Mouse (Mus musculus): ENCODE measurements around the gene Rab15.
"Not testable (repeated sequence)": the region's sequence is repeated elsewhere in the genome, so short reads cannot be mapped to it uniquely, and the experiment has no call there.

The Rab15 gene

DNA sequence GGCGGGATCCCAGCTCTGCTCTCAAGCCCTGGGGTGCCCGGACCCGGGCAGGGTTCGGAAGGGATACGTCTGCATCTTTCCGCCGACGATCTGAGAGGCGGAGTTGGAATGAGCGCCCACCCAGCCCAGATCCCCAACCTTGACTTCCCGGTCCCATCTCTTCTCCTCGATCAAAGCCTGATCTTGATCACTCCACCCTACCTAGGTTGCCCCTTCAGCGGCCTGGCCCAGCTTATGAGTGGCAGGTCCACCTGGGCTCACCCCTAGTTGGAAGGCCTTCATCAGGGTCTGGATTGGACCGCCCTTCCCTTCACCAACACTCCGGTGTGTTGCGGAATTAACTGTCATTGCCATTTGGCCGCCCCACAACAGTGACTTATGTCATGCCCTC, at the start of gene Rab15:
Rab15 (minus strand) TSS at position 258 of the 391 bp plus-strand sequence.
- no peak for DNase-seq (ENCODE audit: low spot score in 2 of 2)

DNA sequence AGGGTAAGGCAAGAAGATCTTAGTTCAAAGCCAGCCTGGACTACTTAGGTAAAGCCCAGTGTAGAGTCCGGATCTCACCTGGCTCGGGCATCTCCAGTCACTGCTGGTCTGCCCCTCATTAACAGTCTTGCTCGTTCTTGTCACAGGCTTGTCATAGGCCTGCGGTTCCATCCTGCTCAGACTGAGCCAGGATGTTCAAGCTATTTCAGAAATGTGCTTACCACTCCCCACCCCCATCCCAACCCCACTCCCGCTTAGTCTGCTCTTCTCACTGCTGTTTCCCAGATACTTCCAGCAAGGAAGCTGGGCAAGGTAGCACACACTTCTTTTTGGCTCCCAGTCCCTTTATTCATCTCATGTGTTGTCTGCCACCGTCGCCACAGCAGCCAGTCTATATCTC, 46.9 kb upstream of the Rab15 start:
- DNase-seq (ENCODE audit: low spot score in 2 of 2): no peak

DNA sequence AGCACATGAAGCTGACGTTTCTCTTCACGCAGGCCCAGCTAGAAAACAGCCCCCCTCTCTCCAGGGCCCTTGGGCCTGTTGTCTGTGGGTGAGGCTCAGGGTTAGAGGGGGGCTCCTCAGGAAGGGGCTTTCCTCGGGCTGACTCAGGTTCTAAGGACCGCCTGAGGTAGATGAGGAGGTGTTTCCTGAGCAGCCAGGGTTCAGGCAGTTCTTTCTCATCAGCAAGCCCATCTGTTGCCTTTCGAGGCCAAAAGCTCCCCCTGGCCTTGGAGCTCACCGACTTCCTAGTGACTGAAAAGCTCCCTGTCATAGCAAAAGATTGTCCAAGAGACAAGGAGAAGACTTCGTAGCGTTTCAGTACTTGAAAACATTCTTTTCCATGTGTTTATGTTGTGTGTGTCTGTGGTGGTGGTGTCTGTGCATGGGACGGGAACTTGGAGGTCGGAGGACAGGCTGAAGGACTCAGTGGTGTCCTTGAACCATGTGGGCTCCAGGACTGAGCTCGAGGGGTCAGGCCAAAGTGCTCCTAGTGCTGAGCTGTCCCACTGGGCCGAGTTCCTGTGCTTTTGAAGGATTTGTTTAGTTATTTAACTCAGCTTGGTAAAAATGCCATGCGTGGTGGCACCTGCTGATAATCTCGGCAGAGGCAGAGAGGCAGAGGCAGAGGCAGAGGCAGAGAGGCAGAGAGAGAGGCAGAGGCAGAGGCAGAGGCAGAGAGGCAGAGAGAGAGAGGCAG, 45.9 kb upstream of the Rab15 start:
- DNase-seq (ENCODE audit: low spot score in 2 of 2): no peak

DNA sequence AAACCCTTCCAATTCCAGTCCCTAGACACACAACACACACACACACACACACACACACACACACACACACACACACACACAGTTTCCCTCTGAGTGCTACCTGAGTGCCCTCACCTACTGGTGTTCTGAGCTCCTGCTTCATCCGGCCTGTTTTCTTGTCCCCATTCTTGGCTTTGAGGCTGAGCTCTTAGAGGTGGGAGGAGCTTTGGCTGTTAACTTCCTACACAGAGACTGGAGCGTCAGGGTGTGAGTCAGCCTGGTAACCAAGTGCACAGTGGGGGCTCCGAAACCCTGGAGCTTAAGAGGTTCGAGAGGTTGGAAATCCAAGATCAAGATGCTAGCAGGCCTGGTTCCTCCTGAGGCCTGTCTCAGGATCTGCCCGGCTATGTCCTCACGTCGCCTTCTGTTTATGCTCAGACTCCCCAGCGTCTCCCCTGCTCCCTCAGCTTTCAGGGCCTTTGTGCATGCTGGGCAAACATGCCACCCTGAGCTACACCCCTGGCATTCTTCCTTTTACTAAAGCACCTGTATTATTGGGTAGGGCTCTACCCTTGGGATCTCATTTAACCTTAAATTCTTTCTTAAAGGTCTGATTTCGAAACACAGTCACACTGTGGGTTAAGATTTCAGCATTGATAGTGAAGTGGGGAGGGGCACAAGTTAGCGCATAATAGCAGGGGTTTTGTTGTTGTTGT, 45.0 kb upstream of the Rab15 start:
- DNase-seq (ENCODE audit: low spot score in 2 of 2): no peak

DNA sequence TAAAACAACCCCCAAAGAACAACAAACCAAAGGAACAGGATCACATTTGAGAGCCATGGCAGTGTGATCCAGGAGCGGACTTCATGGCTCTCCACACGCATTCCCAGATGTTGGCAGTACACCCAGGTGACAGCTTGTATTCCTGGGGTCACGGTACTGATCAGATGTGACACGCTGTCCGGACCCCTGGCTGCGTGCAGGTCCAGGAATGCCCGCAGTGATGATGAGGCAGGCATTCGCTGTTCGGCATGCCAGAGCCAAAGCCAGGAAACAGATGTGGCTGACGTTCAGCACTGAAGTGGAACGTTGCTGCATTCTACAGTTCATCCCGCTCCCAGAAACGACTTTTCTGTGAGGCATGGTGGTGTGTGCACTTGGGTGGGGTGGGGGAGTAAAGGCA, 42.6 kb upstream of the Rab15 start:
- DNase-seq (ENCODE audit: low spot score in 2 of 2): no peak

DNA sequence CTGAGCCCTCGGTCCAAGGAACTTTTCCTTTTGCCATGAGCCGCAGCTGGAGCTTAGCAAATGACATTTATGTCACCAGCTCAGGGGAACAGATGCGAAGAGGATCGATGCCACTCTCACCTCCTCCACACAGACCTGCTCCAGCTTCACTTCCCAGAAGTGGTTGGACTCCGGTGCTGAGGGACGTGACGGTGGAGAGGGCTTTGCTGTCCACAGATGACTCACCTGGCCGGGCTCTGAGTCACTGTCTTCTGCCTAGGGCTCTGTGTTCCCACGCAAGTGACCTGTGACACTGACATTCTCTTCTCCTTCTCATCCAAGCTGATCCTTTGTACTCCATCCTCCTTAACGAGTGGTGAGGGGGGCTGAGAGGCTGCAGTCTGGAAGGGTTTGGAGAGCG, 40.9 kb upstream of the Rab15 start:
- no peak for DNase-seq (ENCODE audit: low spot score in 2 of 2)

DNA sequence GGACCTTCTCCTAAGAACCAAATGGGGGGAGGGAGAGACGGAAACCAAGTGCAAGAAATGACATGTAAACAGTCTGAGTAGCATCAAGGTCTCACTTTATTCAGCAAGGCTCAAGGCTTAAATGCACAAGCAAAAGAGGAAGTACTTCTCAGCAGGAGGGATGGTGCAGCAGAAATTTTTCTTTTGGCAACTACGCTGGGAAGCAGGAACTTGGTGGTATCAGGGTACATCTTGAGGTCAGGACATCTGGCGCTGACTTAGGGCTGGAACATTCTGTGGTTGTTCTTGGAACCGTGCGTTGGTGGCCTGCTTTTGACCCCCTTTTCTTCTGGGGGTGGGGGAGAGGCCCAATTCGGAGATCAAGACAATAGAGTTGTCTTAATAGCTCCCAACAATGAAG, 36.1 kb upstream of the Rab15 start:
- DNase-seq (ENCODE audit: low spot score in 2 of 2): not testable (repeated sequence)

DNA sequence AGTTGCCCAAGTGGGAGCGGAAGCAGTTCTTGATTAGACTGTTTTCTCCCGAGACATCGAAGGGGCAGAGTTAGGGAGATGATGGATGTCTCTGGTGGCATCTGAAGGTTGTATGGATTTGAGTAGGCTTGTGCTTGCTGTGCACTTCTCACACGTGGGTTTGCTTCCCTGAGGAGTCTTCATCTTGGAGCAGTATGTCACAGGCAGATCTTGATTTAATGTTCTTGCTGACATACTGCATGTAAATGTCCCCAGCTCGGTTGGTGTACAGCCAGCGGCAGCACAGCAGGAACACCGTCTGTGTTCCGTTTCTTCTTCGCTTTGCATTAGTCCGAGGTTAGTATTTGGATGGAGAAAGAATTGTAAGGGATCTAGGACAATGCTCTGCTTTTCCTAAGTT, 34.4 kb upstream of the Rab15 start:
- DNase-seq (ENCODE audit: low spot score in 2 of 2): no peak

DNA sequence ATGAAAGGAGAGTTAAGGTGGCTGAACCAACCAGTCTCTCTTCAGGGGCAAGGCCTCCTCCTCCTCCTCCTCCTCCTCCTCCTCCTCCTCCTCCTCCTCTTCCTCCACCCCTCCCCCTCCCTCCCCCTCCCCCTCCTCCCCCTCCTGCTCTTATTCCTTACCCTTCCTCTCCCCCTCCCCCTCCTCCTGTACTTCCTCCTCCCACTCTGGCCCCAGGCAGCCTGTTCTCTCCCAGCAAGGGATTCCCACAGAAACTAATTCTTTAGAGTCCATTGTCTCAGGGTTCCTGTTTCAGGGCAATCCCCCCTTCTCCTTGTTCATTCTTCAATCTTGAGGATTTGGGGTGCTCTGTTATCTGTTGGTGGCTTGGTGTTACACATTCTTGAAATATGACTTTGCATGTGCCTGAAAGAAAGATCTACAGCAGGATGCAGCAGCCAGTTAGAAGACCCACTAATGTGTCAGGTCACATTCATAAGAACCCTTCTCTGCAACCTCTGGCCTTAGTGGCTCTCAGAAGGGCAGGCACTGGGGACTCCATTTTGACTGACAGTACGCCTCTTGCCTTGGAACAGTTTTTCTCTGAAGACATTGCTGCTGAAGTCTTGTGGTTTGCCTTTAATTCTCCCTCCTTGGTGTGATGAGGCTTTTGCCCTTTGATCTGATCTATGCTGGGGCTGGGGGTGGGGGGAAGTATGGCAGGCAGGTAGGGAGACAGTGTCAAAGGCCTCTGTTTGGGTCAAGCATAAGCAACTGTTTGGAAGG, 30.9 kb upstream of the Rab15 start:
- DNase-seq (ENCODE audit: low spot score in 2 of 2): no peak

DNA sequence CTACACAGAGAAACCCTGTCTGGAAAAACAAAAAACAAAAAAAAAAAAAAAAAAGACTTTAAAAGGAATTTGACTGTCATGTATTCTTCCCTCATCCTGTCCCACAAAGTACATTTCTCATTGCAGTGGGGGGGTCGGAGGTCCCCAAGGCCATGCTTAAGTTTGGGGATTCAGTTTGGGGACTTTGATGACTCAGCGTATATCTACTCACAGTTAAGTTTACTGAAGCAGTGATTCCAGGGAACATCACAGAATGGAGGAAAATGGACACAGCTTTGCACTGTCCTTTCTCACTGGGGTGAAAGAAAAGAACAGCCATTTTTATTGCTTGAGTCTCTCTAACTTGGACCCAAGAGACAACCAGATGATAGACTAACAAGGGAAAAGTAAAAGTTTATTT, 29.7 kb upstream of the Rab15 start:
- no peak for DNase-seq (ENCODE audit: low spot score in 2 of 2)

DNA sequence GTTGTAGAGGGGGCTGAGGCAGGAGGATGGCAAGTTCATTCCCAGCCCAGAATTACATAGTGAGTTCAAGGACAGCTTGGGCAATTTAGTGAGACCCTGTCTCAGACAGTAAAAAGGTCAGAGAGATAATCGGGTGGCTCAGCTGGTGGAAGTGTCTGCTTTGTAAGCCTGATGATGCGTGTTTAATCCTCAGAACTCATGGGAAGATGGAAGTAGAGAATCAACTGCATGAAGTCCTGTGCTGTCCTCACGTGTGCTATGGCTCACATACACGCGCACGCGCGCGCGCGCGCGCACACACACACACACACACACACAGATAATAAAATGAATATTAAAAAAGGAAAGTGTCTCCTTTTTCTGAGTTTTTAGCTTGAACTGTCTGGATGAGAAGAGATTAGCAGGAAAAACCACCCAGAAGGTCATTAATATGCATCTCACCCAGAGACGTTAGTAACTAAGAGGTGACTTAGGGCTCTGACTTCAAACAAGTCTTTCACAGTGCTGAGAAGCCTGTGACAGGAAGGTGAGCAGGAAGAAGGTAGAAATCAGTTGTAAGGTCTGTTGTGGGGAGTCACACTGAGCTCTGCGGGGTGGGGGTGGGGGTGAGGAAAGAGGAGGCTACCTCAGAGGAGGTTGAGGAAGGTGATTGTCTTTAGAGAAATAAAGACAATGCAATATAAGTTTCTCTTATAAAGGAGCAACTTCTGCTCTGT, 21.8 kb upstream of the Rab15 start:
- DNase-seq (ENCODE audit: low spot score in 2 of 2): no peak

DNA sequence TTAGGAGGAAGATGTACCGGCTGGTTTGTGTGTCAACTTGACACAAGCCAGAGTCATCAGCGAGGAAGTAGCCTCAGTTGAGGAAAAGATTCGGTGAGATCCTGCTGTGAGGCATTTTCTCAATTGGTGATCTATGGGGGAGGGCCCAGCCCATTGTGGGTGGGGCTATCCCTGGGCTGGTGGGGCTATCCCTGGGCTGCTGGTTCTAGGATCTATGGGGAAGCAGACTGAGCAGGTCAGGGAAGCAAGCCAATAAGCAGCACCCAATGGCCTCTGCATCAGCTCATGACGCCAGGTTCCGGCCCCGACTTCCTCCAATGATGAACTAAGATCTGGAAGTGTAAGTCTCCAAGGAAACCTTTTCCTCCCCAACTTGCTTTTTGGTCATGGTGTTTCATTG, 17.4 kb upstream of the Rab15 start:
- DNase-seq (ENCODE audit: low spot score in 2 of 2): no peak

DNA sequence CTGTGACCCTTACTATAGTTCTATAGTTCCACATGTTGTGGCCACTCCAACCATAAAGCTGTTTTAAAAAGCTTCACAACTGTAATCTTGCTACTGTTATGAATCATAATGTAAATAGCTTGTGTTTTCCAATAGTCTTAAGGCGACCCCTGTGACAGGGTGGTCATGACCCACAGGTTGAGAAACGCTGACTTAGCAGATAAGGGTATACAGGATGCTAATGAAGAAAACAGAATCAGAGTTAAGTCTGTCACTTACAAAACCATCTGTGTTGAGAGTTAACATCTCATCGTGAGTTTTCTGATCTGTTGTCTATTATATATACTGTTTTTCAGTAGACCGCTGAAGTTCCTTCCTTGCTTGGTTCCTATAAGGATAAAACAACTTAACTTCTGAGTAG, 16.6 kb upstream of the Rab15 start:
- DNase-seq (ENCODE audit: low spot score in 2 of 2): no peak

DNA sequence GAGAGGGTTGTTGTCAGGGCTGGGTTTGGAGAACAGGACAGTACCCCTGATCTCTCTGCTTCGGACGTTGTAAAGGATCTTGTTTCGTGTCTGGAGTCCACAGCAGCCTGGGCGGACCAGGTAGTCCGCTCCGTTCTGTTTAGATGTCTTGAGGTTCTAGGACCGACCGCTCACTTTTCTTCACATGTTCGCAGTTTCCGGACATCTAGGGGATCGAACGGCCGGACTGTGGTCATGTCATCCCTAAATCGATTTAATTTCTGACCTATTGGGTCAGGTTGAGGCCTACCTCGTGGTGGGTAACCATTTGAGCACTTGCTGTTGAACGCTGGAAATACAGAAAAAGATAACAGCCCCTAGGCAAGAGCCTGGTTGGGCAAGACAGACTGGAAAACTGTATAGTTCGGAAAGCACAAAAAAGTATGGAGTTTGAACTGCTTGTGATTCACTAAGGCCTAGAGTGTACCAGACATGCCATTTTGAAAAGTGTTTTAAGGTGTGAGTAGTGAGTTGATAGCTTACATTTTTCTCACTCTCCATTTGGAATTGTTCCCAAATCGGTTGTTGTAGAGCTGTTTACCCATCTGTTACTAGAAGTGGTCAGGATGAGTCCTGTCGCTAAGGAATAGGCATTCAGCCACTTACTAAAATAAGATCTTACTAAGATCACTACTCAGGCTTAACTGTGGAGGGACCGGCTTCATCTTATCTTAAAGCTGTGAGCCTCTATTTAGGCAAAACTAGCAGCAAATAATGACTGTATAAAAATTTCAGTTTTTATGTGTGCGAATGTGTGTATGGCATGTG, 15.3 kb upstream of the Rab15 start:
- DNase-seq (ENCODE audit: low spot score in 2 of 2): no peak

DNA sequence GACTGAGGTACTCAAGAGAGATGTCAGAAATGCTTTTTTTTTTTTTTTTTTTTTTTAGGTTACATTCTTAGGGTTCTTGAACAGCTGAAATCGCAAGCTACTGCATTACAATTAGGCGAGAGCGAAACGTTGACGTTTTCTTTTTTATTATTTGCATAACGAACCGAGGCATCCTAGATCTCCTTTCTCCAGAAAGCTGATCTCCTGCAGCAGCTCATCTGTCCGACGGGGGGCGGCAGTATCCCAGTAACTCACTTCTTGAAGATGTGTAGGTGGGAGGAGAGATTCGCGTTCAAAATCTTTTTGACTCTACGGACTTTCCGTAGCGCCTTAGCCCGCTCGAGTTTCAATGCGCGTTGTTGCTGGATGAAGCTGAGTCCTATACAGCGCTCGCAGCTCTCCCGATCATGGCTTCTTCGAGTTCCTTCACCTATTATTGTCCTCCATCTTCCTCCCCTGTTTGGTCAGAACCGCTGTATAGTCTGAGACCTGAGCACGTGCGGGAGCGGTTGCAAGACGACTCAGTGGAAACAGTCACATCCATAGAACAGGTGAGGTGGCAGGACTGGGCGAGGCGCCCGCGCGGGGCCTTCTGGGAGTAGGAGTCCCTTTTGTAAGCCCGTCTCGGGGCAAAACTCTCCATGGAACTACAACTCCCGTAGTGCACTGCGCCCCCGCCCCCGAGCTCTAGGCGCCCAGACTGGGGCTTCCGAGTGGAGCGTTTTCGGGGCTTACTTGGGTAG, 14.6 kb upstream of the Rab15 start:
- DNase-seq (ENCODE audit: low spot score in 2 of 2): peak; percentile 95 to 97

DNA sequence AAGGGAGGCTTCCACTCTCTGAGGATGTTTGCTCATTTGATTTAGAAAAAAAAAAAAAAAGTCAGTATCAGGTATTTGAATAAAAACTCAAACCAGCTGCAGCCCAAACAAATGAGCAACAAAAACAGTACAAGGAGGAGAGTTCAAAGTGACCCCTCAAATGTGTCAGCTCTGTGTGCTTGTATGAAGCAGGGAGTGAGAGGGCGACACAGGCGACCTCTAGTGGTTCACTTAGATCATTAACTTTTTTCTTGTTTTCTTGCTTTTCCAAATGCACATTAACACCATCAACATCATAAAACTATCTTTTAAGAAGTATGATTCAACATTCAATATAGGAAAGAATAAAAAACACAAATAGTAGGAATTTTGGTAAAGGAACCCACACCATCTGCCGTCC, 10.0 kb upstream of the Rab15 start:
- no peak for DNase-seq (ENCODE audit: low spot score in 2 of 2)

DNA sequence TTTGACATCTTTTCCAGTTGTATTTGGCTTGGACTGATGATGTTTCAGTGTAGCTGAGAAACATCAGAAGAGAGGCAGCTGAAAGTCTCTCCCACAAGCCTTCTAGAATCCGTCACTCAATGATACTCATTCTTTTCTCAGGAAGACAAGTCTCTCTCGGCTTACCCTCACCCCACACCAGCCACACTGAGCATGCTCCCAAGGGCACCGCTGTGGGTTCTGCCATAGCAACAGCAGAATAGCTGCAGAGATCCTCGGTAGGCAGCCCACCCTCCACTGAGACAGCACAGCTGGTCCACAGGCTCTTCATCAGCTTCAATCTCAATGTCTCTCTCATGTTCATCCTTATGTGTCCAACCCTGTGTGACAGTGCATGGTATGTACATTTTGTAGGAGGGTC, 2.6 kb upstream of the Rab15 start:
- no peak for DNase-seq (ENCODE audit: low spot score in 2 of 2)

DNA sequence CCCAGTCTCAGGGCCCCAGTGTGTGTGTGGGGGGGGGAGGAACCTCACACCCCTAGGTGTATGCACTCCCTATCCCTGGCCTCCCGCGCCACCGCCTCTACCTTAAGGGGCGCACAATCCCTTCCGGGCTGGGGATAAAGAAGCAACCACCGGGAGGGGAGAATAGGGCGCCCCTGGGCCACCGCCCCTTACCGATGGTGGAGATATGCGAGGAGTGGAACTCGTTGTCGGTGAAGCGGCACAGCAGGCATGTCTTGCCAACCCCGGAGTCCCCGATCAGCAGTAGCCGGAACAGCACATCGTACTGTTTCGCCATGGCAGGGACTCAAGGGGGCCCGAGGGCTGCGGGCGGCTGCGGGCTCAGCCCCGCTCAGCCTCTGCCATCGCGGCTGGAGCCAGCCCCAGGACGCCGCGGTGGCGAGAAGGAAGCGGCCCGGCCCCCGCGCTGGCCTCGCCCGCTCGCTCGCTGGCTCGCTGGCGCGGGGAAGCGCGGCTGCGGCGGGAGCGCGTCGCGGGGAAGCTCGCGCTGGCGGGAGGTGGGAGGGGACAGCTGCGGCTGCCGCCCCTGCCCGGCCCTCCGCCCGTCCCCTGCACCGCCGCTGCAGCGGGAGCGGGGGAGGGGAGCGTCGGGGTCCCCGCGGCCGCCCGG, 582 bp downstream of the Rab15 start:
- DNase-seq (ENCODE audit: low spot score in 2 of 2): no peak

DNA sequence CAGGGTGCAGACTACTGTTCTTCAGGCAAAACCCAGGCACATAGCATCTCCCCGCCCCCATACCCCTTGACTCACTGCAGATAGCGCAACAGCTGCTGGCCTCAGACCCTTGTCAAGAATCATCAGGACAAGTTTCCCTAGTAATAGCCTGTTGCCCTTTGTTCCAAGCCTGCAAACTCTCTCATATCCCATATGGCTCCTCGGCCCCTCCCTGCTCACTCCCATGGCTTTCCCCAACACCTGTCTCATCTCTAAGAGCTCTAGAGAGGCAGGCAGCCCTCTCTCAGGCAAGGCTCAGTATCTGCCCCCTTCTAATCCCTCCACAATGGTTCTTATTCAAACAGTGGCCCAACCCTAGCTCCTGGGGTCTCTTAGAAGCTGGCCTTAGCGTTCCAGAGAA, 2.1 kb downstream of the Rab15 start:
- DNase-seq (ENCODE audit: low spot score in 2 of 2): no peak

DNA sequence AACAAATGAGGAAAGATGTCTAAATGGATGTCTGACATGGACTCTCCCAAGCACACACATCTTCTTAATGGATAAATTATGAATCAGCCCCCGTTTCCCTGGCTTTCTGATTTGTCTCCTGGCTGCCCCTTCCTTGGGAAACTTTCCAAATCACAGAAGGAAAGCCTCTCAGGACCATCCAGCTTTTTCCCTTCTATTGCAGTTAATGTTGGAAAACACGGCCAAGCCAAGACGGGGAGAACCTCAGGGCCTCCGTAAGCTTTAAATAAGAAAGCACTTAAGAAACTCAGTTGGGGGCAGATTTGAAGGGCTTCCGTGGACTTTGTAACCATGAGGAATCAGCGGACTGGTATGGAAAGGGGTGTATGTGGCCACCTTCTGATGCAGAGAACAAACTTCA, 2.9 kb downstream of the Rab15 start:
- no peak for DNase-seq (ENCODE audit: low spot score in 2 of 2)
